Mouse (Mus musculus) kidney, postnatal 25 days (tissue): Measurements from ENCODE around the gene Gp9.

Source experiments
- DNase-seq, 2 experiments: peaks; one replicate each; pipeline ENCODE4 v3.0.0; 2021; ENCODE audit warnings: mixed read lengths in 2 of 2

Gp9 gene

DNA sequence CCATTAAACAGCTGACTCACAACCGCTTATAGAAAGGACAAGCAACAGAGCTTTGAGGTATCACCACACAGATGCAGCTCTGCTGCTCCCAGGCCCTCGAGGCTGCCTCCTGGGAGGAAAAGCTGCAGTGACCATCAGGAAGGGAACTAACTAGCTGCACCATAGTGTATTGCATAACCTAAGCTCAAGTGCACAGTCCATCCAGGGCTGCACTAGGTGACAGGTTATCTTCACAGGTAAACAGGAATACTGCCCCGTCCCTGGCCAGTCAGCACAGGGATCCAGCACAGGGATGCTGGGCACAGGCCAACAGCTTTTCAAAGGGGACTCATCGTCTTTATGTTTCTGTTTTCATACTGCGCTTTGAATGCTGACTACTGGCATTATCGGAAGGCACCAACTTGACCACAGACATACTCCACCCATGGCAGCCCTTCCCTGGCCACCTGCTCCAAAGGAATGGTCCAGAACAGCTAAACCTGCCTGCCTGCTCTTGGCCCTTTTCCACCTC, 31.8 kb downstream of the Gp9 start:
- DNase-seq: peak in 1 of 2 experiments; percentile 73

DNA sequence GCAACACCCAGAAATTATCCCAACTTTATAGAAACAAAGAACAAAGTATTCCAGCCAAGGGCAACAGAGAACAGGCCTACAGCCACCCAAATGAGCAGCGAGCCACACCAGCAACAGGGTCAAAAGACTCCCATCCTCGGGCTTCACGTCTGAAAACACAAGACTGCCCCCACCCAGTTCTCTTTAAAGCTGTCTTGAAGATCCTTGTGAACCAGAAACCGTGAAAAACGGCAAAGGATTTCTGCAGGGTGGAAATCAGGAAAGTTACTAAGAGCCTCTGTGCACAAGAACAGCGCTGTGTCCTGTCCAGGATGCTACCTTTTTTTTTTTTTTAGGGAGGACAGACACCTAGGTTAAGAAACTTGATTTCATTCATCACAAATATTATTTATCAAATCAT, 32.4 kb downstream of the Gp9 start:
- DNase-seq: no peak

DNA sequence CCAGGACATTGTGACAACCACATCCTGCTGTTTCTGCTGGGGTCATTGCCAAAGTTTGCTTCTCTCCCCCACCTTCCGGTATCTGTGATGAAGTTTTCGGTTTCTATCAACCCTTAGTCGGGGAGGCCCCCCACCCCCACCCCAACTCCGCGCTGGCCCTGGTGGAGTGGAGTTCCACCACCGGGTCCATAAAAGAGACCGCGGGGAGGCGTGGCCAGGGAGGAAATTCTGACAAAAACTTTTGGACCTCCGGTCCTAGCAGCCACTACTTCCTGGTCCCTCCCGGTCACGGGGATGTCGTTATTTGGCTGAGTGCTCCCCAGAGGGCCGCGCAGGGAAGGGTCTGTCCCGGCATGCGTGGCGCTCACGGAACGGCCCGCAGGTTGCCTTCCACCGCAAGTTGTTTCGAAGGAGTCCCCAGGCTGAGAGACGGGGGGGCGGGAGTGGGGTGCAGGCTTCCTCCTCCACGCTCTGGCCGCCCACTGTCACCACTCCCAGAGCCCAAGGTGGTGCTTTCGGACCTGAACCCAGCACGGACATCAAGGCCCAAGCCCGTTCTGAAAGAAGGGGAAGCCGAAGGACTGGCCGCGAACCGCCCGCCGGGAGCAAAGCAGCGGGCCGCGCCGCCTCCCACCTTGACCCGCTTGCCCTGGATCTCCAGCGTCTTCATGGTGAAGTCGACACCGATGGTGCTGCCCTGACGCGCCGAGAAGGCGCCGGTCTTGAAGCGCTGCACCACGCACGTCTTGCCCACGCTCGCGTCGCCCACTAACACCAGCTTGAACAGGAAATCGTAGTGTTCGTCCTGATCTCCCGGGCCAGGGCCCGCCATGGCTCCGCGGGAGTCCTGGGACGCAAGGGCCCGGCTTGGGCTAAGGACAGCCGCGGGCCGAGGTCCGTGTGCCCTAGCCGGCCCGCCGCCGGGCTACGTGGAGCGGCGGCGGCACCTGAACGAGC, 33.1 kb downstream of the Gp9 start:
- peak; percentile 84 to 92 for DNase-seq

DNA sequence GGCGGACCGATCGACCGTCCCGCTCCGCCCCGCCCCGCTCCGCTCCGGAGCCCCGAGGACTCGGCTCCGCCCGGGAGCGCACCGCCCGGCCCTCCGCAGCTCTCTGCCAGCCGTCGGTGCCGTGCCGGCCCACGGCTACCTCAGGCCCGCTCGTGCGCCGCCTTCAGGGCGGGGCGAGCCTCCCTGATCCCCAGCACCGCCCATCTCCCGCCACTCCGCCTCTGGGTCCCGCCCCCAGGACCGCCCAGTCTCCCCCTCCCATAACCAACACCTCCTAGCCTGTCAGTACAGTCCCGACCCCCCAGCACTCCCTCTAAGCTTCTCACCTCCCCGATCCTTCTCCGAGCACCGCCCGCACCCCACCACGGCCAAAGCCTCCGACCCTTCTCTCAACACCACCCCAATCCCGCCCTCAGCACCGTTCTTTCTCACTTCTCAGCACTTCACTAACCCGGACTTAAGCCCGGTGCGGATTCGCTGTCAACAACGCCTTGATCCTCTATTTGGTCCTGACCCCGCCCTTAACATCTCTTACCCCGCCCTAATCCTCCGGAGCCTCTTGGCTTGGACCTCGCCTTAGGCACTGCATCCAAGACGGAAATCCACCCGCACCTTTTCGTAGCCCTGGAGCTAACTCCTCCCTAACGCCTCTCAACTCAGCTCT, 33.9 kb downstream of the Gp9 start, which contains the start of gene Rab43:
Rab43 (minus strand) TSS at position 490 of the 664 bp plus-strand sequence.
- peak; percentile 96 to 97 for DNase-seq

DNA sequence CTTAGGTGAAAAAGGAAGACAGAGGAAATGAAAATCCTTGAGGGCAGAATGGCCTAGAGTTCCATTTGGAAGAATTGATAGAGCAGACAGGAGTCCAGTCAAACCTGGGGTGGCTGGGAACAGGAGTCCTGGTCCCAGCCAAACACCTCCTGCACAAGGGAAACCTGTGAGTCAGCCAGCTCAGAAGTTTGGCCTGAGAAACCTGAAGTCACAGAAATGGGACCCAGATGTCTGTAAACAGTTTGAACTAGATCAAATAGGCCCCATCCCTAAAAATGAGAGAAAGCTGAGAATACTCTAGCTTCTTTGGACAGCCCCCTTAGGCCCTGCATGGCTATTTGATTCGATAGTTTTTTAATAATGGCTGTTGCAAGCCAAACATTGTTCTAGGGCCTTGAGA, 34.8 kb downstream of the Gp9 start:
- no peak for DNase-seq

DNA sequence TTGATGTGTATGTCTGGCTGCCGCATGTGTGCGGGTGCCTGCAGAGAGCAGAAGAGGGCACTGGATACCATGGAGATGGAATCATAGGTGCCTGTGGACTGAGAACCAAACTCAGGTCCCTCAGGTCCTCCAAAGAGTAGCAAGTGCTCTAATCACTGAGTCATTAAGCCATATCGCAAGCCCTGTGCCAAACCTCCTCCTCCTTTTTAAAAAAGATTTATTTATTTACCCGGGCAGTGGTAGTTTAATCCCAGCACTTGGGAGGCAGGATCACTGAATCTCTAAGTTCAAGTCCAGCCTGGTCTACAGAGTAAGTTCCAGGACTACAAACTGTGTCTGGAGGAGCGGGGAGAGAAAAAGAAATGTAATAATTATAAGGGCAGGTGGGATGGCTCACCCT, 36.6 kb downstream of the Gp9 start:
- DNase-seq: no peak

DNA sequence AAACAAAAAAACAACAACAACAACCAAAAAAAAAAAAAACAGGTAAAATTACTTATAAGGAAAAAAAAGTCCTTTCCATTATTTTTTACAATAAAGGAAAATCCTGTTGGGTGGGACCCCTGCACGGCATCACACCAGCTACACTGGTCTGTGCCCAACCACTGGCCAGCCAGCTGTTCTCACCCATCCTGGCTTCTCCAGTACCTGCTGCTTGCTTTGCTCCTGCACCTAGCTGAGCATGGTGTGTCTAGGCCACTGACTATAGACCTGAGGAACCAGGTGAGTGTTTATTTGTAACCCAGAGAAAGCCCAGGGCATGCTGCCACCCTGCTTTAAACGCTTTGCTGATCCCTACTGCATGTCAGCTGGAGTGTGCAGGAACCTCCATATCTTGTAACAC, 42.5 kb downstream of the Gp9 start:
- DNase-seq: no peak
